Mouse (Mus musculus) hindbrain, embryonic 14.5 days (tissue): ENCODE results near the gene Slc26a9. TPM values are rescaled to one million over a fixed set of nuclear protein-coding genes. Genes with fewer than 3 reads are reported as not detected.
A peak's percentile ranks its signal among the peaks of the same experiment; 100 is the strongest.

Experiments used
- ATAC-seq: fragments of 200-750 bp; cut with Nextera tagmentation; 2 replicates; pipeline ENCODE4 v1.8.0; 2017; ENCODE audit warnings: moderate number of reproducible peaks, mild to moderate bottlenecking, moderate TSS enrichment, moderate library complexity; ENCODE audit not compliant: low FRiP score
- DNase-seq: peaks from one replicate; pipeline ENCODE4 v3.0.0-alpha.2; 2015; ENCODE audit warnings: low spot score
- H3K27ac ChIP-seq: fragments of 300-500 bp; sonication (generic); 2 replicates; pipeline ENCODE4 v1.5.1; 2014; ENCODE audit warnings: mild to moderate bottlenecking, moderate library complexity
- H3K27me3 ChIP-seq: fragments of 300-500 bp; sonication (generic); 2 replicates; pipeline ENCODE4 v1.6.1; 2014; ENCODE audit warnings: mild to moderate bottlenecking, low read length, mixed read lengths; ENCODE audit not compliant: control insufficient read depth, insufficient read depth
- H3K36me3 ChIP-seq: fragments of 300-500 bp; sonication (generic); replicated peaks from 2 replicates; pipeline ENCODE4 v1.6.1; 2014; ENCODE audit not compliant: control insufficient read depth, insufficient read depth
- H3K4me1 ChIP-seq: fragments of 300-500 bp; sonication (generic); replicated peaks from 2 replicates; pipeline ENCODE4 v1.6.1; 2014; ENCODE audit warnings: antibody characterized with exemption, low read length, mixed read lengths; ENCODE audit not compliant: control insufficient read depth, insufficient read depth
- H3K4me2 ChIP-seq: fragments of 300-500 bp; sonication (generic); replicated peaks from 2 replicates; pipeline ENCODE4 v1.6.1; 2014; ENCODE audit warnings: mild to moderate bottlenecking, moderate library complexity
- H3K4me3 ChIP-seq: fragments of 300-500 bp; sonication (generic); replicated peaks from 2 replicates; pipeline ENCODE4 v1.5.1; 2014; ENCODE audit warnings: mild to moderate bottlenecking, low read length
- H3K9ac ChIP-seq: fragments of 300-500 bp; sonication (generic); 2 replicates; pipeline ENCODE4 v1.6.1; 2014
- H3K9me3 ChIP-seq: fragments of 300-500 bp; sonication (generic); 2 replicates; pipeline ENCODE4 v1.6.1; 2016; ENCODE audit warnings: low read length; ENCODE audit not compliant: control insufficient read depth
- WGBS: fragments of 180-500 bp; shearing (Covaris S2); extraction: QIAGEN DNeasy Blood & Tissue Kit; methylation state at CpG from one replicate; pipeline ENCODE4 v1.1.7; 2014; 5-methylcytosine and 5-hydroxymethylcytosine counted together
- polyA plus RNA-seq: library from polyadenylated mRNA; unstranded; fragments of >200 nt; fragmentation: Nextera tagmentation; extraction: Ambion mirVana; gene quantifications from 2 replicates; pipeline ENCODE4 v1.2.1, GENCODE M21; 2014

The Slc26a9 gene
- polyA plus RNA-seq, 1 experiment from 2014 or later: 0.05 TPM

- H3K27me3 ChIP-seq: no peaks in the 10 kb centered on the region
- ATAC-seq (no peak), DNase-seq (no peak)
- H3K9me3 ChIP-seq: no peaks in the 10 kb centered on the region
- no peak overlapping the region for H3K4me3 ChIP-seq
- H3K4me1 ChIP-seq: no peaks in the 10 kb centered on the region
- no peak overlapping the region for H3K27ac ChIP-seq
- 42% methylated on average over 13 of the region's 13 CpGs for WGBS
- H3K4me2 ChIP-seq: no peak overlapping the region
- no peaks in the 10 kb centered on the region for H3K36me3 ChIP-seq
- H3K9ac ChIP-seq: no peak overlapping the region
These were observed 10.2 kb upstream of the Slc26a9 start for GRCm38 (mm10) chr1:131733474-131734180.

GRCm38 (mm10) chr1:131734657-131735273 is 9.1 kb upstream of the Slc26a9 start:
- Histone ChIP-seq H3K9ac (no peak overlapping the region), H3K4me1 (no peaks in the 10 kb centered on the region), H3K36me3 (no peaks in the 10 kb centered on the region), H3K4me2 (no peak overlapping the region), H3K27ac (no peak overlapping the region), H3K4me3 (no peak overlapping the region), H3K27me3 (no peaks in the 10 kb centered on the region), H3K9me3 (no peaks in the 10 kb centered on the region)
- no peak for DNase-seq
- WGBS: 96% methylated on average over 6 of the region's 6 CpGs
- no peak for ATAC-seq

- Histone ChIP-seq H3K9me3 (no peaks in the 10 kb centered on the region), H3K27ac (no peak overlapping the region), H3K4me1 (no peaks in the 10 kb centered on the region), H3K27me3 (no peaks in the 10 kb centered on the region), H3K36me3 (no peaks in the 10 kb centered on the region), H3K4me3 (no peak overlapping the region), H3K9ac (no peak overlapping the region), H3K4me2 (no peak overlapping the region)
- DNase-seq (no peak), ATAC-seq (no peak)
- 95% methylated on average over 9 of the region's 9 CpGs for WGBS
These were observed 7.3 kb upstream of the Slc26a9 start for GRCm38 (mm10) chr1:131736494-131736893.

GRCm38 (mm10) chr1:131737269-131737668 is 6.6 kb upstream of the Slc26a9 start:
- Histone ChIP-seq H3K36me3 (no peaks in the 10 kb centered on the region), H3K4me3 (no peak overlapping the region), H3K27ac (no peak overlapping the region), H3K4me1 (no peaks in the 10 kb centered on the region), H3K9ac (no peak overlapping the region), H3K4me2 (no peak overlapping the region), H3K9me3 (no peaks in the 10 kb centered on the region), H3K27me3 (no peaks in the 10 kb centered on the region)
- peak; percentile 73; the same call in 1 of the 2 replicates for ATAC-seq
- WGBS: 61% methylated on average over 5 of the region's 5 CpGs
- peak; percentile 56 for DNase-seq

- H3K4me2 ChIP-seq: no peak overlapping the region
- 75% methylated on average over 1 of the region's 1 CpGs for WGBS
- no peak for DNase-seq
- no peaks in the 10 kb centered on the region for H3K36me3 ChIP-seq
- H3K4me3 ChIP-seq: no peak overlapping the region
- ATAC-seq: no peak
- H3K27me3 ChIP-seq: no peaks in the 10 kb centered on the region
- no peaks in the 10 kb centered on the region for H3K4me1 ChIP-seq
- no peak overlapping the region for H3K9ac ChIP-seq
- H3K27ac ChIP-seq: no peak overlapping the region
- no peaks in the 10 kb centered on the region for H3K9me3 ChIP-seq
These were observed 5.1 kb upstream of the Slc26a9 start for GRCm38 (mm10) chr1:131738760-131739159.

- H3K4me1 ChIP-seq: no peaks in the 10 kb centered on the region
- no peaks in the 10 kb centered on the region for H3K36me3 ChIP-seq
- ATAC-seq (no peak), DNase-seq (no peak)
- H3K9ac ChIP-seq: no peak overlapping the region
- H3K27me3 ChIP-seq: no peaks in the 10 kb centered on the region
- WGBS: 96% methylated on average over 9 of the region's 9 CpGs
- no peaks in the 10 kb centered on the region for H3K9me3 ChIP-seq
- no peak overlapping the region for H3K27ac ChIP-seq
- no peak overlapping the region for H3K4me2 ChIP-seq
- no peak overlapping the region for H3K4me3 ChIP-seq
These were observed 4.2 kb upstream of the Slc26a9 start for GRCm38 (mm10) chr1:131739481-131740160.

GRCm38 (mm10) chr1:131745391-131745790 is 1.6 kb downstream of the Slc26a9 start:
- no peaks in the 10 kb centered on the region for H3K9me3 ChIP-seq
- DNase-seq: no peak
- no peak overlapping the region for H3K9ac ChIP-seq
- H3K27ac ChIP-seq: no peak overlapping the region
- no peak overlapping the region for H3K4me3 ChIP-seq
- 70% methylated on average over 5 of the region's 5 CpGs for WGBS
- no peaks in the 10 kb centered on the region for H3K4me1 ChIP-seq
- no peak overlapping the region for H3K4me2 ChIP-seq
- no peaks in the 10 kb centered on the region for H3K27me3 ChIP-seq
- H3K36me3 ChIP-seq: no peaks in the 10 kb centered on the region
- no peak for ATAC-seq

GRCm38 (mm10) chr1:131747761-131748160 is 3.9 kb downstream of the Slc26a9 start:
- 65% methylated on average over 2 of the region's 2 CpGs for WGBS
- Histone ChIP-seq H3K4me2 (no peak overlapping the region), H3K4me3 (no peak overlapping the region), H3K9ac (no peak overlapping the region), H3K36me3 (no peaks in the 10 kb centered on the region), H3K4me1 (no peaks in the 10 kb centered on the region), H3K9me3 (no peaks in the 10 kb centered on the region), H3K27me3 (no peaks in the 10 kb centered on the region), H3K27ac (no peak overlapping the region)
- ATAC-seq: no peak
- DNase-seq: no peak

- Histone ChIP-seq H3K4me3 (no peak overlapping the region), H3K36me3 (no peaks in the 10 kb centered on the region), H3K4me2 (no peak overlapping the region), H3K27ac (no peak overlapping the region), H3K4me1 (no peaks in the 10 kb centered on the region), H3K9ac (no peak overlapping the region), H3K9me3 (no peaks in the 10 kb centered on the region), H3K27me3 (no peaks in the 10 kb centered on the region)
- ATAC-seq (no peak), DNase-seq (no peak)
- WGBS: 85% methylated on average over 2 of the region's 2 CpGs
These were observed 4.8 kb downstream of the Slc26a9 start for GRCm38 (mm10) chr1:131748636-131749035.
